Mouse (Mus musculus) kidney, postnatal 14 days (tissue): ENCODE data around the gene Bicra.

Experiments used
- DNase-seq: peaks from one replicate; pipeline ENCODE4 v3.0.0; 2022; ENCODE audit warnings: mixed read lengths

The Bicra gene

DNA sequence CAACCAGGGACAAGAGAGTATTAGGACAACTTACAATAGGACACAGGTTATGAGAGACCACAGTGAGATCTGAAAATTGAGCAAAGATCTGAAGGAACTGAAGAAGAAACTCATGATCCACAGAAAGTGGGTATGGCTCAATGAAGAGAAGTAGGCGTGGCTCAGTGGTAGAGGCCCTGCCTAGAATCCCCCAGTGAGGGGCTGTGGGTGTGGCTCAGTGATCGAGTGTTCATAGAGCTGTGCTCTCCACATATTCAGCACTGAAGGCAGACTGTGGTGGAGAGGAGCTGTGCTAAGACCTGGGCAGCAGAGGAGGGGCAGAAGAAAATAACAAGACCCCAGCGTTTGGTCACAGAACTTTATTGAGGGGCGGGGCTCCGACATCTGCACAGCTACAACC lies 110.2 kb downstream of the Bicra start:
- no peak for DNase-seq

DNA sequence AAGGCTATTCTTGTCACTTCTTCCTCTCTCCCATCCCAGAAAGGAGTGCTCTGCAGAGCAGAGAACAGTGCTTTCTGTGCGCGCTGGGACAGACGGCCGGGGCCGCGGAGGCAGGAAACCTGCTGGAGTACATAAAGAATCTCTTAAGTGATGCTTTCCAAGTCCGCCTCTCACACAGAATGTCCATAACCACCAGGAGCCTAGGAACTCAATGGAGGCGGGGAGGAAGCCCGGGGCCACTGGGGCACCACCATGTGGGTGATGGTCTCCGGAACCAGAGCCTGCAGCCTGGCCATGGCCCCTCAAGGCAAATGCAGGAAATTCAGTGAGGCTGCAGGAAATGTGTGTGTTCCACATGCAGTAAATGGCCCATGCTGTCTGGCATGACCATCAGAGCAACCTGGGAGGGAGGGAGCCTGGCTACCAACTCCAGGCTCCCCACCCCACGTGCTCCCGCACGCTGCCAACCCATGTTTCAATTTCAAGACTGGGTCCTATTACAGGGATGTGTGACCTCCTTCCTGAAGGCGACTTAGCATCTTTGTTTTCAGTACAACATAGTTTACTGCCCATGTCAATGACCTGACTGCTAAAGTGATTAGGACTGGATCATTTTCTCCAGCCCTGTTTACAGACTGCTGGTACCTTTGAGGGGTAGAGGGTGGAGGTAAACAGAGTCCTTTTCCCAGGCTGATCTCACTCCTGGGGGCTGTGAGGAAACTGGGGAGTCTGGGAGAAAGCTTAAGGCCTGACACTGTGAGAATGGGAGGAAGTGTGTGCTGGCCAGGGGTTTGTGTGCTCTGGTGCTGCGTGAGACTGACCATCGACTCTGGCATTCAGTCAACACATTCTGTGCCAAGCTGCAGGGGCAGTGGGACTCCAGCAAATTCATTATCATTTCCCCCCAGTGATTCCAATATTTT lies 114.0 kb downstream of the Bicra start:
- DNase-seq: peak; percentile 52

- DNase-seq: no peak
Measured at GRCm38 (mm10) chr7:15931635-15932034, 116.1 kb downstream of the Bicra start.

DNA sequence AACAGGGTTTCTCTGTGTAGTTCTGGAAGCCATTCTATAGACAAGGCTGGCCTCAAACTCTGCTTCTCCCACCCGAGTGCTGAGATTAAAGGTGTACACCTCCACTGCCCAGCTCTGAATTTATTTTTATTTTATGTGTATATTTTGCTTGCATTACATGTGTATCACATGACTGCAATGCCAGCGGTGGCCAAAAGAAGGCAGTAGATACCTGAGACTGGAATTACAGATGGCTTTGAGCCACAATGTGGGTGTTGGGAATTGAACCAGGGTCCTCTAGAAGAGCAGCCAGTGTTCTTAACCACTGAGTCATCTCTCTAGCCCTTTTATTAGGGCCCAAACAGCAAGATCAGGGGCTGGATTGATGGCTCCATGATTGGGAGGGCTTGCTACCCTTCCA lies 117.2 kb downstream of the Bicra start:
- DNase-seq: no peak

DNA sequence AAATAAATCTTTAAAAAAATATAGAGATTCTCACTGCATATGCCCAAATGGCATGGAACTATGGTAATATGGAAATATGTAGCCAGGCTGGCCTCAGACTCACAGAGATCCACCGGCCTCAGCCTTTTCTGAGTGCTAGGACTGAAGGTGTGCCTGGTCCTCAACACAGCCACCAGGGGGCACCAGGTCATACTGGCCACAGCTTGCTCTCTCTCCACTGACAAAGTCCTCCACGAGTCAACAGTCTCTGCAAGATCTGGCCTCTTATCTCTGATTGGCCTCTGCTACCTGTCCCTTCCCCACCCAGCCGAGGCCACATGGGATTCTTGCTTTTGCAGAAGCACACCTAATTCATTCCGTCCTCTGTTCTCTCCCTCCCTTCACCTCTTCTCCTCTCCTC lies 117.8 kb downstream of the Bicra start:
- DNase-seq: peak; percentile 65

DNA sequence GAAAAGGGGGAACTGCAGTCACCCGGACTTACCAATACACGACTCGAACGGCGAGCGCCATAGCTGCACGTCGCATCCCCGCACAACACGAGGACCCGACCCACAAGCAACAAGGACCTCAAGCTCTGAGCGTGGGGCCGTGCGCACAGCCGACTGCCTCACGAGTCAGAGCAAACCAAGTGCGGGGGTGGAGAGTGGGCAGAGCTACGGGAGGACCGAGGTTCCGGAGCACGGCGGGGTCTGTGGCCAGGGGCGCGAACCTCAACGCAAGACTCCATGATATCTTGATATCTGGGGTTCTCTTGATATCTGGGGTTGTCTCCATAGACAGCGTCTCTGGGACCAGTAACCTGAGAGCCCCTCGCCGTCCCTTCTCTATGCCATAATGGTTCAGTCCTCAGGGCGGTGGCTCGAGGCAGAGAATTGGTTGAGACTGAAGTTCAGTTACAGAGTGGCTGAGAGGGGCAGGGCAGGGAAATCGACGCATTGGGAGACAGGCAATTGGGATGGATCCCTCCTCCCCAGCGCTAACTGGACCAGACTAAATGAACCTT lies 125.4 kb downstream of the Bicra start, which contains the start of gene Selenow:
Selenow (minus strand) TSS at position 183 of the 554 bp plus-strand sequence.
- peak; percentile 91 for DNase-seq

DNA sequence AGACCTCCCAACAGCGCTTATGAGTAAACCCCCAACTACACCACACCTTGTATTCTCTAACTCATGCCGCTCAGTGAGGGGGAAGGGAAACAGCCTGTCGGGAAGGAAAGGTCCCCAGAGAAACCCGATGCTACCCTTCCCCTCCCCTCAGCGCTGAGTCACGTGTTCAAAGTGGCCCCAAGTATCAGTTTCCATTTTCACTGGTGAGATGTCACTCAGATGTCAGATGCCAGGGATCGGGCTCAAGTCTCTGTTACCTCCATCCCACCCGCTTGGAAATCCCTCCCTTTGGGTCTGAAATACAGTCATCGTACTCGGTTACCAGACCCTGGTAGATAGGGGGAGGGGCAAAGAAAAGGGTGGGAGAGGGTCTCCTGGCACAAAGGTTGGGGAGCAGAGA lies 125.9 kb downstream of the Bicra start:
- DNase-seq: no peak
